Comparison of ENCODE assay signal across 9 mouse cellular contexts in genomic region chr12:112473777-112474176, GRCm38 (mm10). TPM values are rescaled to one million over a fixed set of nuclear protein-coding genes. Genes with fewer than 3 reads are reported as not detected.
A peak's percentile ranks its signal among the peaks of the same experiment; 100 is the strongest.
DNase-seq lines count a peak whose midpoint lies in the region; ATAC-seq and TF ChIP-seq lines count a peak whose summit lies in the region.
"Had no signal": no experiment of that assay in that cellular context is flagged by ENCODE, and none has a peak within 500 bp of the region (broad histone marks: within the 10 kb centered on the region; RNA-seq: fewer than 3 reads in every experiment).

No protein-coding gene starts in this region.

- H3K27me3 ChIP-seq in Patski = peaks cover 7% of the 10 kb centered on the region
- H3K27me3 ChIP-seq in hindbrain, postnatal 0 days (ENCODE audit: insufficient read depth, low read length) = no peaks in the 10 kb centered on the region; the same call in 1 of the 2 replicates

- no peak overlapping the region for H3K27ac ChIP-seq in hindbrain, postnatal 0 days

- H3K9ac ChIP-seq in hindbrain, postnatal 0 days (replicated peaks; ENCODE audit: low read length) = no peak overlapping the region

- DNase-seq in Patski (ENCODE audit: low read depth, low spot score) = no peak
- peak; percentile 94 to 97 for DNase-seq in cerebellum, postnatal 10 days
- DNase-seq in frontal cortex, postnatal 25 days (ENCODE audit: low spot score in 2 of 2) = peak; percentile 83 to 85
- DNase-seq in hindbrain, postnatal 0 days (ENCODE audit: low spot score) = peak; percentile 88
- DNase-seq in left cerebral cortex, adult 18-20 months (ENCODE audit: low spot score in 2 of 2) = peak; percentile 86 to 92
- DNase-seq in right cerebral cortex, postnatal 36 days (ENCODE audit: low spot score in 2 of 2) = peak; percentile 58
- peak; percentile 78 to 91 for DNase-seq in urinary bladder, postnatal 4 days (ENCODE audit: low spot score in 2 of 2)

- in situ Hi-C loops in Patski (cut with MboI; ENCODE audit: low pct_unique_long_range_greater_than_20kb) = loop anchor here (5.0 kb wide), 1 partner anchor 331 kb away; no protein-coding TSS in a partner anchor

- no peak overlapping the region for H3K4me3 ChIP-seq in hindbrain, postnatal 0 days (ENCODE audit: low read length)
- H3K4me3 ChIP-seq: megakaryocyte, embryonic 14.5 days had no signal

- WGBS in hindbrain, postnatal 0 days = 14% methylated on average over 9 of the region's 9 CpGs

- no peaks in the 10 kb centered on the region for H3K9me3 ChIP-seq in hindbrain, postnatal 0 days (ENCODE audit: low read length)

- no peaks in the 10 kb centered on the region for H3K36me3 ChIP-seq in hindbrain, postnatal 0 days (ENCODE audit: insufficient read depth, low read length)

- CTCF ChIA-PET in Patski (lab: Charles Lee) = interaction anchor here (0.7 to 2.8 kb wide), 16 partner anchors 14 to 396 kb away, joined by 3 to 11 read pairs (median 4); partner anchors contain the start of genes A530016L24Rik, Kif26a and Tmem179

- TF ChIP-seq CTCF in Patski (IDR thresholded peaks at IDR 0.05) = no peak
- TF ChIP-seq CTCF in hindbrain, postnatal 0 days (IDR thresholded peaks at IDR 0.05; ENCODE audit: low read depth) = peak; percentile 99

- peak; percentile 74 for ATAC-seq in Patski
- ATAC-seq in hindbrain, postnatal 0 days = peak; percentile 79
- peak; percentile 77 for ATAC-seq in megakaryocyte-erythroid progenitor cell, adult 5-6 weeks (replicated peaks; ENCODE audit: low FRiP score, low TSS enrichment, poor library complexity, severe bottlenecking)

- no peak overlapping the region for H3K4me2 ChIP-seq in hindbrain, postnatal 0 days (ENCODE audit: low read depth, low read length)

- POLR2A ChIA-PET in Patski (lab: Charles Lee) = no interaction called here

- 0 out of 2 replicates have a peak, but pooled peaks cover 5% of the 10 kb centered on the region for H3K4me1 ChIP-seq in hindbrain, postnatal 0 days (ENCODE audit: insufficient read depth, low read length)

RNA-seq across cellular contexts. Expression of gene A530016L24Rik, which starts 15.5 kb away (rescaled TPM):
- 18.2 TPM for polyA plus RNA-seq in Patski (2021)
- not detected in 2 replicates for total RNA-seq in hindbrain, postnatal 0 days (2014; rRNA removed)
- polyA plus RNA-seq in hindbrain, postnatal 0 days (2015; fragmentation: Nextera tagmentation; extraction: Ambion mirVana) = 0.11 TPM in 1 of 2 replicates, not detected in the other
- under 1 TPM in 1 of 2 experiments, not detected in 1; 0.21 TPM for total RNA-seq in left cerebral cortex, adult 18-20 months (2021)
- not detected in 2 replicates for total RNA-seq in megakaryocyte-erythroid progenitor cell, adult 5-6 weeks (2014; fragmentation: Nextera tagmentation)
- not detected in 2 replicates for total RNA-seq in megakaryocyte-erythroid progenitor cell, adult 5-6 weeks (2017)

RNA-seq across cellular contexts. Expression of gene Tmem179, which starts 42.8 kb away (rescaled TPM):
- 1.1 TPM for polyA plus RNA-seq in Patski (2021)
- 134 and 141 TPM in 2 replicates for total RNA-seq in hindbrain, postnatal 0 days (2014; rRNA removed)
- polyA plus RNA-seq in hindbrain, postnatal 0 days (2015; fragmentation: Nextera tagmentation; extraction: Ambion mirVana) = 94.1 and 96.2 TPM in 2 replicates
- 100 to 1,000 TPM; 117 to 118 TPM for total RNA-seq in left cerebral cortex, adult 18-20 months (2021)
- total RNA-seq in megakaryocyte-erythroid progenitor cell, adult 5-6 weeks (2014; fragmentation: Nextera tagmentation) = not detected in 2 replicates
- total RNA-seq in megakaryocyte-erythroid progenitor cell, adult 5-6 weeks (2017) = not detected in 2 replicates

Comparison
In these comparisons a context has a peak if more than half of its experiments do, and no peak if none do; other contexts are left out.
1. RNA of gene Tmem179, which starts 42.8 kb away (total RNA-seq): 134 to 141 TPM in hindbrain, postnatal 0 days and 117 to 118 TPM in left cerebral cortex, adult 18-20 months; not detected in megakaryocyte-erythroid progenitor cell, adult 5-6 weeks; every median in the first group is over 100 times any median in the second.
2. Peak in every context shown above with its lines, with median percentiles within 50 percentile points of each other: ATAC-seq.